Mouse (Mus musculus) gastrocnemius, postnatal 25 days (tissue): Measurements from ENCODE around the gene Stk40. TPM values are rescaled to one million over a fixed set of nuclear protein-coding genes. Genes with fewer than 3 reads are reported as not detected.

ENCODE experiments used
- DNase-seq: peaks from one replicate; pipeline ENCODE4 v3.0.0; 2022
- total RNA-seq, 2 experiments: library from RNA; stranded (reverse); gene quantifications; 1 replicate in 1 of 2; 2 replicates in 1 of 2; pipeline ENCODE4 v1.2.3; 2021

Gene Stk40
- total RNA-seq, 2 experiments from 2014 or later: 70.8 to 75.6 TPM

- no peak for DNase-seq
Measured at GRCm38 (mm10) chr4:126123309-126124040, 19.7 kb downstream of the Stk40 start.

- no peak for DNase-seq
Measured at GRCm38 (mm10) chr4:126130502-126130901, 26.7 kb downstream of the Stk40 start.

GRCm38 (mm10) chr4:126131290-126132121, 27.7 kb downstream of the Stk40 start:
- DNase-seq: peak; percentile 41

GRCm38 (mm10) chr4:126132636-126133264, 29.0 kb downstream of the Stk40 start:
- DNase-seq: no peak

- DNase-seq: no peak
Measured at GRCm38 (mm10) chr4:126134236-126134635, 30.5 kb downstream of the Stk40 start.

GRCm38 (mm10) chr4:126134639-126135038, 30.9 kb downstream of the Stk40 start:
- DNase-seq: no peak

- no peak for DNase-seq
Measured at GRCm38 (mm10) chr4:126137773-126138172, 34.0 kb downstream of the Stk40 start.

- DNase-seq: no peak
Measured at GRCm38 (mm10) chr4:126141021-126141420, 37.3 kb downstream of the Stk40 start.

GRCm38 (mm10) chr4:126145396-126145795, 41.6 kb downstream of the Stk40 start:
- DNase-seq: no peak

- no peak for DNase-seq
Measured at GRCm38 (mm10) chr4:126146974-126147532, 43.3 kb downstream of the Stk40 start.

GRCm38 (mm10) chr4:126147533-126148160, 43.9 kb downstream of the Stk40 start, which contains the start of gene Eva1b:
Eva1b (plus strand) TSS chr4:126147744.
- peak; percentile 64 for DNase-seq

GRCm38 (mm10) chr4:126148161-126148961, 44.6 kb downstream of the Stk40 start:
- peak; percentile 81 for DNase-seq

GRCm38 (mm10) chr4:126149041-126149676, 45.4 kb downstream of the Stk40 start:
- DNase-seq: no peak

- DNase-seq: peak; percentile 16
Measured at GRCm38 (mm10) chr4:126149798-126150197, 46.0 kb downstream of the Stk40 start.

GRCm38 (mm10) chr4:126150297-126150948, 46.7 kb downstream of the Stk40 start:
- peak; percentile 87 for DNase-seq

GRCm38 (mm10) chr4:126150949-126151320, 47.2 kb downstream of the Stk40 start:
- no peak for DNase-seq

GRCm38 (mm10) chr4:126151701-126152440, 48.1 kb downstream of the Stk40 start:
- DNase-seq: no peak

GRCm38 (mm10) chr4:126152864-126153263, 49.1 kb downstream of the Stk40 start:
- no peak for DNase-seq

GRCm38 (mm10) chr4:126155183-126155582, 51.4 kb downstream of the Stk40 start:
- no peak for DNase-seq
